Mouse (Mus musculus): ENCODE measurements at regions not wholly inside any gene's neighbourhood (a gene's known extent, or its start where the extent isn't known, plus 50 kb on each side); places are given as distances from the start of the nearest gene placed in this dataset.

DNA sequence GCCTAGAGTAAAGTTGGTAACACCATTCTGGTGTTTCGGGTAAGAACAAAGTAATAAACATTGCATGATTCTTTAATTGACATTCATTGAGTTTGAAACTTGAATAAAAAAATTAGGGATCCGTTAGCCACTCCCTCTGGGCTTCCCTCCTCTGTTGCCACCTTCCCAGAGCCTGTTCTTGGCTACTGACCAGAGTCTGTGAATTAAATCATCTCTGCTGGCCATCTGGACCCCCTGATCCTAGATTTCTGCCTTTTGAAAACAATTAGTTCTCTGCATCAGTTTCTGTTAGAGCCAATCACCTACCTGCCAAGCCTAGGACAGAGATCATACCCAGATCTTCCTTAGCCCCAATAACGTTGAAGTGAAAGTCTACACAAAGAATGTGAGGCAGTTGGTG is 665.3 kb upstream of the Cypt12 start:
- Histone ChIP-seq H3K27ac (ENCODE audit: low read length) (no peak overlapping the region), H3K27me3 (replicated peaks; ENCODE audit: insufficient read depth, low read length) (no peaks in the 10 kb centered on the region), H3K4me3 (ENCODE audit: low read depth, low read length) (no peak overlapping the region), H3K9me3 (ENCODE audit: low read length) (no peaks in the 10 kb centered on the region), H3K4me2 (replicated peaks; ENCODE audit: low read depth, low read length) (no peak overlapping the region), H3K36me3 (ENCODE audit: insufficient read depth, low read length) (no peaks in the 10 kb centered on the region), H3K4me1 (ENCODE audit: insufficient read depth, low read depth, low read length) (no peaks in the 10 kb centered on the region), H3K9ac (replicated peaks; ENCODE audit: low read depth) (no peak overlapping the region)
- ATAC-seq (no peak), DNase-seq (ENCODE audit: low spot score) (no peak)
- WGBS = 70% methylated on average over 3 of the region's 3 CpGs
- TF ChIP-seq EP300 (IDR thresholded peaks at IDR 0.05) (no peak), CTCF (IDR thresholded peaks at IDR 0.05) (no peak)

DNA sequence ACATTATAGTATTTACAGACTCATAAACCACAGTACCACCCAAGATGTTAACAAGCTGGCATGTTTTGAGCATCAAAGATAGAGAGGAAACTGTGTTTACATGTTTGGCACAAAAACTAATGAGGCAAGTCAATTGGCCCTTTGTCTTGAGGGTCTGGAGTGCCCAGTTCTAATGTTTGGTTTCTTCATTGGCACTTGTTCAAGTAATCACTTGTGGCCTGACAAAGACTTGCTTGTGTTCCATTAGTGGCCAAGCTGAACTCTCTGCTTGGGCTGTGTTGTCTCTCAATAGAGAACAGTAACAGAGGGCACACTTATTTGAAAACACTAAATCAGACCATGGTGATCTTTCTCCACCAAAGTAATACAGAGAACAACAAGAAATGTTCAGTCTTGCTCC is 630.7 kb upstream of the Cypt12 start:
- H3K27me3 ChIP-seq (replicated peaks; ENCODE audit: insufficient read depth, low read length) = no peaks in the 10 kb centered on the region
- TF ChIP-seq CTCF (IDR thresholded peaks at IDR 0.05) = no peak
- TF ChIP-seq EP300 (IDR thresholded peaks at IDR 0.05) = no peak
- ATAC-seq = no peak
- no peak overlapping the region for H3K9ac ChIP-seq (replicated peaks; ENCODE audit: low read depth)
- no peaks in the 10 kb centered on the region for H3K36me3 ChIP-seq (ENCODE audit: insufficient read depth, low read length)
- H3K4me3 ChIP-seq (ENCODE audit: low read depth, low read length) = no peak overlapping the region
- H3K4me2 ChIP-seq (replicated peaks; ENCODE audit: low read depth, low read length) = no peak overlapping the region
- no peak for DNase-seq (ENCODE audit: low spot score)
- H3K4me1 ChIP-seq (ENCODE audit: insufficient read depth, low read depth, low read length) = no peaks in the 10 kb centered on the region
- H3K9me3 ChIP-seq (ENCODE audit: low read length) = no peaks in the 10 kb centered on the region
- no peak overlapping the region for H3K27ac ChIP-seq (ENCODE audit: low read length)

- no peak overlapping the region for H3K9ac ChIP-seq (replicated peaks; ENCODE audit: low read depth)
- DNase-seq (ENCODE audit: low spot score) = no peak
- H3K4me2 ChIP-seq (replicated peaks; ENCODE audit: low read depth, low read length) = no peak overlapping the region
- TF ChIP-seq EP300 (IDR thresholded peaks at IDR 0.05) (no peak), CTCF (IDR thresholded peaks at IDR 0.05) (no peak)
- H3K27me3 ChIP-seq (replicated peaks; ENCODE audit: insufficient read depth, low read length) = no peaks in the 10 kb centered on the region
- H3K4me1 ChIP-seq (ENCODE audit: insufficient read depth, low read depth, low read length) = no peaks in the 10 kb centered on the region
- H3K36me3 ChIP-seq (ENCODE audit: insufficient read depth, low read length) = no peaks in the 10 kb centered on the region
- no peaks in the 10 kb centered on the region for H3K9me3 ChIP-seq (ENCODE audit: low read length)
- no peak for ATAC-seq
- WGBS = 58% methylated on average over 3 of the region's 3 CpGs
- no peak overlapping the region for H3K4me3 ChIP-seq (ENCODE audit: low read depth, low read length)
- H3K27ac ChIP-seq (ENCODE audit: low read length) = no peak overlapping the region
Observed at GRCm38 (mm10) chr3:17318450-17318849, 629.8 kb upstream of the Cypt12 start.

DNA sequence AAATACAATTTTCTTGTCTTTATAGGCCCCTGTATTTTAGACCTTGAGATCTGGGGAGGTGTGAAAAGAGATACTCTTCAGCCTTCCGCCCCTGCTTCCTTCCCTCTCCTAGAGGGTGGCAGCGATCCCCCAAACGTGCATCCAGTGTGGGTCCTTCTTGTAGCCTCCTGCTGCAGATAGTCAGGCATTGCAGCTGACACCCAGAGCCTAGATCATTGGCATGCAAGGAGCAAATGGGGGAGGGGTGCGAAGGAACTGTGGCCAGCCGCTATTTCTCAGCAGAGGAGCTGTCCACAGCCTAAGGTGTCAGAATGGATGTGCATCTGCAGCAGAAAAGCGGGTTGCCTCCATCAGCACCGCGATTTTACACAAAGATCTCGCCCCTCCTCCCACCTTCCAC is 629.0 kb upstream of the Cypt12 start:
- H3K4me1 ChIP-seq (ENCODE audit: insufficient read depth, low read depth, low read length) = no peaks in the 10 kb centered on the region
- DNase-seq (ENCODE audit: low spot score) (peak; percentile 6), ATAC-seq (no peak)
- no peak overlapping the region for H3K27ac ChIP-seq (ENCODE audit: low read length)
- H3K36me3 ChIP-seq (ENCODE audit: insufficient read depth, low read length) = no peaks in the 10 kb centered on the region
- no peak overlapping the region for H3K4me2 ChIP-seq (replicated peaks; ENCODE audit: low read depth, low read length)
- 6% methylated on average over 9 of the region's 9 CpGs for WGBS
- no peak overlapping the region for H3K9ac ChIP-seq (replicated peaks; ENCODE audit: low read depth)
- no peak overlapping the region for H3K4me3 ChIP-seq (ENCODE audit: low read depth, low read length)
- H3K9me3 ChIP-seq (ENCODE audit: low read length) = no peaks in the 10 kb centered on the region
- TF ChIP-seq CTCF (IDR thresholded peaks at IDR 0.05) (no peak), EP300 (IDR thresholded peaks at IDR 0.05) (no peak)
- no peaks in the 10 kb centered on the region for H3K27me3 ChIP-seq (replicated peaks; ENCODE audit: insufficient read depth, low read length)

DNA sequence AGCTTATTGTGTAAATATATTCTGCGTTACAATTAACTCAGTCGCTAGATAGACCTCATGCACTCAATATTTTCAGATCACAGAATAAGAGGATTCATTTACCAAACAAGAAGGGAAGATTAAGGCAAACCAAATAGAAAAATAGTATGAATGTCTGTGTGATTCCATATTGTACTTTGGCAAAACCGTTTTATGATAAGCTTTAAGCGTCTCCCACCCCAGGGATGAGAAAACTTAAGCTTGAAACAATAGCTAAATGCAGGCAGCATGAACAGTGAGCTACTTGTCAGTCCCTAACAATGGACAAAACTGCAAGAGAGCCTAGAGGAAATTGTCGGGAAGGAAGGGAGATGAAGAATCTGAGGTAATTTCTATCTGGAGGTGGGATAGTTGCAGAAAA is 628.3 kb upstream of the Cypt12 start:
- 57% methylated on average over 5 of the region's 5 CpGs for WGBS
- H3K36me3 ChIP-seq (ENCODE audit: insufficient read depth, low read length) = no peaks in the 10 kb centered on the region
- no peak overlapping the region for H3K27ac ChIP-seq (ENCODE audit: low read length)
- no peaks in the 10 kb centered on the region for H3K27me3 ChIP-seq (replicated peaks; ENCODE audit: insufficient read depth, low read length)
- TF ChIP-seq EP300 (IDR thresholded peaks at IDR 0.05) (no peak), CTCF (IDR thresholded peaks at IDR 0.05) (no peak)
- H3K4me1 ChIP-seq (ENCODE audit: insufficient read depth, low read depth, low read length) = no peaks in the 10 kb centered on the region
- no peak overlapping the region for H3K9ac ChIP-seq (replicated peaks; ENCODE audit: low read depth)
- DNase-seq (ENCODE audit: low spot score) = no peak
- no peak for ATAC-seq
- H3K9me3 ChIP-seq (ENCODE audit: low read length) = no peaks in the 10 kb centered on the region
- no peak overlapping the region for H3K4me2 ChIP-seq (replicated peaks; ENCODE audit: low read depth, low read length)
- H3K4me3 ChIP-seq (ENCODE audit: low read depth, low read length) = no peak overlapping the region

GRCm38 (mm10) chr3:17322266-17322665 is 625.9 kb upstream of the Cypt12 start:
- Histone ChIP-seq H3K4me1 (ENCODE audit: insufficient read depth, low read depth, low read length) (no peaks in the 10 kb centered on the region), H3K36me3 (ENCODE audit: insufficient read depth, low read length) (no peaks in the 10 kb centered on the region), H3K4me2 (replicated peaks; ENCODE audit: low read depth, low read length) (no peak overlapping the region), H3K4me3 (ENCODE audit: low read depth, low read length) (no peak overlapping the region), H3K9ac (replicated peaks; ENCODE audit: low read depth) (no peak overlapping the region), H3K27me3 (replicated peaks; ENCODE audit: insufficient read depth, low read length) (no peaks in the 10 kb centered on the region), H3K27ac (ENCODE audit: low read length) (no peak overlapping the region), H3K9me3 (ENCODE audit: low read length) (no peaks in the 10 kb centered on the region)
- ATAC-seq = no peak
- TF ChIP-seq EP300 (IDR thresholded peaks at IDR 0.05) = no peak
- no peak for TF ChIP-seq CTCF (IDR thresholded peaks at IDR 0.05)
- no peak for DNase-seq (ENCODE audit: low spot score)
- WGBS = 49% methylated on average over 2 of the region's 2 CpGs

DNA sequence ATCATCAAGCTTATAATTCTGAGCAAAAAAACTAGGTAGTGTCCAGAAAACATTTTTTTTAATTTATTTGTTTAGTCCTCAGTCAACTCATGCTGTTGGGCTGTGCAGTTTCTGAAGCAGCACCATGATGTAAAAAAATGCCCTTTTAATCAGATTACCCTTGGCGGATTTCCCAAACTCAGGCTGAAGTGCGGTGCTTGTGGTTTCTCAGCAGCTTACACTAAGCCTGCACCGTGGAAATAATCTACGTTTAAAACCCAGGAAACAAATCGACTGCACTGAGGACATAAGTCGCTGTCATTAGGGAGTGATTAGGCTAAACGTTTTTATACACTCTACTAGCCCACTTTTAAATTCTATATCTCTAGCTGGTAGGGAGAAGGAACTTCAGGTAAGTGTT is 623.4 kb upstream of the Cypt12 start:
- Histone ChIP-seq H3K4me1 (ENCODE audit: insufficient read depth, low read depth, low read length) (no peaks in the 10 kb centered on the region), H3K4me3 (ENCODE audit: low read depth, low read length) (no peak overlapping the region), H3K27ac (ENCODE audit: low read length) (no peak overlapping the region), H3K9ac (replicated peaks; ENCODE audit: low read depth) (no peak overlapping the region), H3K4me2 (replicated peaks; ENCODE audit: low read depth, low read length) (no peak overlapping the region), H3K27me3 (replicated peaks; ENCODE audit: insufficient read depth, low read length) (no peaks in the 10 kb centered on the region), H3K9me3 (ENCODE audit: low read length) (no peaks in the 10 kb centered on the region), H3K36me3 (ENCODE audit: insufficient read depth, low read length) (no peaks in the 10 kb centered on the region)
- DNase-seq (ENCODE audit: low spot score) (no peak), ATAC-seq (no peak)
- TF ChIP-seq EP300 (IDR thresholded peaks at IDR 0.05) (no peak), CTCF (IDR thresholded peaks at IDR 0.05) (no peak)
- 41% methylated on average over 7 of the region's 7 CpGs for WGBS
